Mouse (Mus musculus) ES-E14 (cell line): ENCODE data around the gene Lgals2. TPM values are rescaled to one million over a fixed set of nuclear protein-coding genes. Genes with fewer than 3 reads are reported as not detected.

Experiments
- DNase-seq: peaks from one replicate; pipeline ENCODE4 v3.0.0-alpha.2; 2013; ENCODE audit warnings: low read depth, low spot score
- H3K27ac ChIP-seq: 2 replicates; pipeline ENCODE4 v1.5.1; 2012; ENCODE audit warnings: low read depth, mild to moderate bottlenecking, low read length, moderate library complexity, mixed read lengths; ENCODE audit not compliant: poor library complexity, insufficient read depth, severe bottlenecking
- H3K36me3 ChIP-seq: 2 replicates; pipeline ENCODE4 v1.6.1; 2012; ENCODE audit warnings: mild to moderate bottlenecking, low read length, moderate library complexity, mixed read lengths; ENCODE audit not compliant: control insufficient read depth, poor library complexity, insufficient read depth, severe bottlenecking
- H3K4me1 ChIP-seq, 2 experiments: fragments of 150-350 bp in 1 of 2; sonication (generic) in 1 of 2; 2 replicates each; pipeline ENCODE4 v1.6.1; 2012; ENCODE audit warnings: low read length in 2 of 2, mild to moderate bottlenecking in 1 of 2, mixed read lengths in 1 of 2; ENCODE audit not compliant: control insufficient read depth in 2 of 2, insufficient read depth in 2 of 2, poor library complexity in 1 of 2
- H3K4me3 ChIP-seq, 2 experiments: fragments of 150-350 bp in 1 of 2; sonication (generic) in 1 of 2; 2 replicates each; pipeline ENCODE4 v1.5.1; 2012; ENCODE audit warnings: low read length in 2 of 2, low read depth in 1 of 2, mild to moderate bottlenecking in 1 of 2, mixed read lengths in 1 of 2; ENCODE audit not compliant: insufficient read depth in 1 of 2, poor library complexity in 1 of 2, severe bottlenecking in 1 of 2
- H3K9ac ChIP-seq: 2 replicates; pipeline ENCODE4 v1.6.1; 2012; ENCODE audit warnings: low read depth, mild to moderate bottlenecking, low read length, mixed read lengths; ENCODE audit not compliant: poor library complexity, insufficient read depth, severe bottlenecking
- H3K9me3 ChIP-seq: fragments of 150-350 bp; sonication (generic); 2 replicates; pipeline ENCODE4 v1.6.1; 2012; ENCODE audit warnings: low read depth, mild to moderate bottlenecking, low read length; ENCODE audit not compliant: control insufficient read depth, insufficient read depth
- CHD2 ChIP-seq: IDR thresholded peaks from 2 replicates; pipeline ENCODE4 v1.6.1; 2014; ENCODE audit warnings: mild to moderate bottlenecking, low read depth, low read length, inconsistent platforms
- HCFC1 ChIP-seq: IDR thresholded peaks from 2 replicates; pipeline ENCODE4 v1.6.1; 2012; ENCODE audit warnings: low read length, inconsistent platforms, borderline replicate concordance; ENCODE audit not compliant: insufficient read depth
- MAFK ChIP-seq: IDR thresholded peaks from 2 replicates; pipeline ENCODE4 v1.6.1; 2014; ENCODE audit warnings: mild to moderate bottlenecking, low read depth, low read length, inconsistent platforms; ENCODE audit not compliant: insufficient read depth
- ZC3H11A ChIP-seq: IDR thresholded peaks from 2 replicates; pipeline ENCODE4 v1.6.1; 2012; ENCODE audit warnings: low read depth, mild to moderate bottlenecking, inconsistent platforms, low read length, borderline replicate concordance
- ZNF384 ChIP-seq: IDR thresholded peaks from 2 replicates; pipeline ENCODE4 v1.6.1; 2012; ENCODE audit warnings: low read depth, low read length, inconsistent platforms
- in situ Hi-C, 2 experiments: fragments of 600-800 bp; cut with MboI; formaldehyde crosslinking; loops; one replicate each; pipeline ENCODE4 v1.15.1; 2025; ENCODE audit warnings: low sequenced_read_pairs in 2 of 2, inconsistent platforms in 1 of 2; ENCODE audit not compliant: unreplicated experiment in 2 of 2
- total RNA-seq: library from RNA; depleted of rRNA; stranded (reverse); fragments of 300-350 nt; gene quantifications from 2 replicates; pipeline ENCODE4 v1.2.3, GENCODE M21; 2012

Gene Lgals2
- total RNA-seq, 1 experiment = 4.2 TPM

DNA sequence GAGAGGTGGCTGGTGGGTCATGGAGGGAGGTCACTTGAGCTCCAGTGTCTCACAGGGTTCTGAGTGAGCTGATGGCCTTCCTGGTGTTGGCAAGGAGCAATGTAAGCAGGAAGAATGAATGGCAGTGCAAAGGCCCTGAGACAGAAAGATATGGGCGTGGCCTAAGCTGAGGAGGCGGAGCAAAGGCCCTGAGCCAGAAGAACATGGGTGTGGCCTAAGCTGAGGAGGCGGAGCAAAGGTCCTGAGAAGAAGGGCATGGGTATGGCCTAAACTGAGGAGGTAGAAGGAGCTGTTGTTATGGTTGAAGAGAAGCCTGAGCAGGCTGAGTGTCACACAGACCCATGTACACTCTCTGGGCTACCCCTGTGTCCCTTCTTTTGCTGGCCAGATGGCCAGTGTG lies 21.7 kb downstream of the Lgals2 start:
- in situ Hi-C loops = no loop called here
- H3K9me3 ChIP-seq = no peaks in the 10 kb centered on the region
- no peak for DNase-seq
- no peak overlapping the region for H3K9ac ChIP-seq
- TF ChIP-seq ZNF384 (no peak), MAFK (no peak), ZC3H11A (no peak), HCFC1 (no peak), CHD2 (no peak)
- H3K36me3 ChIP-seq = no peaks in the 10 kb centered on the region
- peaks cover 0 to 23% of the 10 kb centered on the region in 2 experiments; a peak in 2 of 4 replicates for H3K4me1 ChIP-seq
- no peak overlapping the region for H3K4me3 ChIP-seq
- H3K27ac ChIP-seq = no peak overlapping the region

DNA sequence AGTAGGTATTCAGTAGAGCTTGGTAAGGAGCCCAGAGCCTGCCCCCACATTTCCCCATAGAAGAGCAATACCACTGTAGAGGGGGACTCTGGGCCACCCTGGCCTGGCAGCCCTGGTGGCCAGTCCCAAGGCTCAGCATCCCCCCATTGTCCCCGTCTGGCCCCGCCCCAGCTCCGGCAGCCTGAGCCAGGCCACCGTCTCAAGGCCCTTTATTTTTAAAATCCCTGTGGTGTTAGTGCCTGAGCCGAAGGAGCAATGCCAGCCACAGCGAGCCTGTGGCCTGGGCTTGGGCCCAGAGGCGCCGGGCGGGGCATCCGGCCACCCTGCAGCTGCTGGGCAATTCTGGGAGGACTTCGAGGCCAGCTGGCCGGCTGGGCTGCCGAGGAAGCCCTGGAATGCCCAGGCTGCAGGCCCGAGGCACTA lies 22.6 kb downstream of the Lgals2 start:
- TF ChIP-seq CHD2 (no peak), HCFC1 (no peak), MAFK (no peak), ZC3H11A (no peak), ZNF384 (no peak)

DNA sequence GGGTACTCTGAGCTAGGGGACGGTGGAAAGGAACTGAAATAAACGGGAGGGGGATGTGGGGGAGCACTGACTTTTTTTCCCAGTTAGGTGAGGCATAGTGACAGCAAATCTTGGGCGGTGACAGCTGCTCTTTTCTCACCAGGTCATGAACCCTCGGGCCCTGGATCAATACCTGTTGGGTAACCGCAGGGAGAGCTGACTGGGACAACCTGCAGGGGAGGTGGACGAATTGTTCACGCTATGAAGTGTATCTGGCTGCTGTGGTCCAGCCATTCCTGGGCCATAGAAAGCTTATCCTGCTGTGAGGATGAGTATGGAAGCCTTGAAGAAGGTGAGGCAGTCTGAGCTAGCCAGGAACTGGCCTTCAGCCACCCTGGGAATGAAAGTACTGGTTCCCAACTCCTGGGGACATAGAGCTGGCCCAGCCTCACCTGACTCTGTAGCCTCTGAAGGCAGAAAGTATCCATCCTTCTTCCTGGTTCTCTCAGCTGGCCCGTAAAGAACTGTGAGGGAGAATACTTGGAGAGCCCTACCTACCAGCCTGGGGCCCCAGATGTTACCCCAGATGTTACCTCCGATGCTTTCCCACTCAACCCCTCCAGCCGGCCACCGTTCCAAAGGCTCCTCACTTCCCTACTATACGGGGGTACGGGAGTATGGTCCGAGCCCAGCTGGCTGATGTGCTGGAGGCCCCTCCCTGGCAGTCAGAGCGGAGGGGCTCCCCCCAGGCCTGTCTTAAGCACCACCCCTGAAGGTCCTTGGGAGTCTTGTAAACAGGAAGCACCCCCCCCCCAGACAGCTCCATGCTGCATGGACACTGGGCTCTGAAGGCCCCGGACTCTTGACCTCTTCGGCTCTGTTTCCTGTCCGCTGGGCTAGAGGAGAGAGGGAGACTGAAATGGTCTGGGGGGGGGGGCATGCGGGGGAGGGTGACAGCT lies 23.3 kb downstream of the Lgals2 start:
- H3K9ac ChIP-seq = no peak overlapping the region
- no peaks in the 10 kb centered on the region for H3K9me3 ChIP-seq
- TF ChIP-seq ZNF384 = no peak
- TF ChIP-seq ZC3H11A = no peak
- no peak for TF ChIP-seq CHD2
- no peak for TF ChIP-seq HCFC1
- no peak for TF ChIP-seq MAFK
- in situ Hi-C loops = no loop called here
- no peak overlapping the region for H3K4me3 ChIP-seq
- no peak overlapping the region for H3K27ac ChIP-seq
- H3K4me1 ChIP-seq = peaks cover 0 to 27% of the 10 kb centered on the region in 2 experiments; a peak in 2 of 4 replicates
- no peak for DNase-seq
- no peaks in the 10 kb centered on the region for H3K36me3 ChIP-seq

More for the DNA sequence above, 22.6 kb downstream of the Lgals2 start:
- Histone ChIP-seq H3K9ac (no peak overlapping the region), H3K4me1 (peaks cover 0 to 27% of the 10 kb centered on the region in 2 experiments; a peak in 2 of 4 replicates), H3K4me3 (no peak overlapping the region), H3K9me3 (no peaks in the 10 kb centered on the region), H3K27ac (no peak overlapping the region), H3K36me3 (no peaks in the 10 kb centered on the region)
- no peak for DNase-seq
- in situ Hi-C loops = no loop called here

DNA sequence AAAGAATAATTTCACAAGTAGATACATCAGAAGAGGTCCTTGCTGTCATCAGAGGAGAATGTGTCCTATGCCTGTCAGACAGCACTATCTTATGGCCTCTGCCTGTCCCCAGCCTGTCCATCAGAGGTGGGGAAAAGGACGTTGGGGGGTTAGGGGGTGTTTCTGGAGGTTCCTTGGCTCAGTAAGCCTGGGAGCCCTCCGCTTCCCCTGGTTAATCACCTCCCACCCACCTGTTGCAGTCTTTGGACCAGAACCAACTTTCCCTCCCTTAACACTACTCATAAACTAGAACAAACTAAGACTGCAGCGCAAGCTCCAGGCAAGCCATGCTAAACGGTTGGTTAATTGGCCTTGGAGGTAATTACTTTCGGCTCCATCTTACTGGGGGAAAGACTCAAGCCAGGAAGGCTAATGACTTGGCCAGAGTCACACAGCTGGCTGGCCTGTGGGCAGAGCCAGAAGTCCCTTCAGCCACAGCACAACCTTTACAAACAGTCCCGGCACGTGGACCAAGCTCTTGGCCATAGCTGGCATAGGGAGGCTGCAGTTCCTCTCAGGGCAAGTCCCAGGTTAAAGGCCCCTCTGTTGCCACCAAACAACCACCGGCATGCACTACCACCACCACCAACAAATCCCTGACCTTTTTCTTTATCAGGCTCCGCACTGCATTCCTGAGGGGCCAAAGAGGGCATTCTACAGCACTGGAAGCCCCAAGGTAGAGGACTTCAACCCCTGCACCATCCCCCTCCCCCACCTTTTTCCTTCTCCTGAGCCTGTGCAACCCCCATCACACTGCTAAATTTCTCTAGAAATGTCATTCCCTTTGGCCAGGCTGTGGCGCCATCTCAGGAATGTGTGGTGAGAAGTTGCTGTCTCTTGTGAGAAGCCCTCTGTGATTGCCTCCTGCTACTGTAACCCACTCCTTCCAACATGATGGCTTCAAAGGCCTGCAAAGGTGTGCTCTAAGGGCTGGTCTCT lies 24.3 kb downstream of the Lgals2 start:
- H3K9ac ChIP-seq = no peak overlapping the region
- H3K4me3 ChIP-seq = no peak overlapping the region
- no peak for DNase-seq
- no peaks in the 10 kb centered on the region for H3K36me3 ChIP-seq
- in situ Hi-C loops = no loop called here
- peaks cover 0 to 24% of the 10 kb centered on the region in 2 experiments; a peak in 2 of 4 replicates for H3K4me1 ChIP-seq
- H3K27ac ChIP-seq = no peak overlapping the region
- TF ChIP-seq CHD2 (no peak), ZNF384 (no peak), MAFK (no peak), ZC3H11A (no peak), HCFC1 (no peak)
- no peaks in the 10 kb centered on the region for H3K9me3 ChIP-seq
